Mouse (Mus musculus) hindbrain, embryonic 16.5 days (tissue): ENCODE results near the gene Fxyd1. TPM values are rescaled to one million over a fixed set of nuclear protein-coding genes. Genes with fewer than 3 reads are reported as not detected.

Experiments
- ATAC-seq: fragments of 200-750 bp; cut with Nextera tagmentation; 2 replicates; pipeline ENCODE4 v1.8.0; 2017; ENCODE audit warnings: moderate TSS enrichment, moderate library complexity
- H3K27ac ChIP-seq: fragments of 300-500 bp; sonication (generic); 2 replicates; pipeline ENCODE4 v1.5.1; 2014; ENCODE audit warnings: low read depth, mild to moderate bottlenecking, control low read depth, low read length, moderate library complexity
- H3K27me3 ChIP-seq: fragments of 300-500 bp; sonication (generic); replicated peaks from 2 replicates; pipeline ENCODE4 v1.6.1; 2014; ENCODE audit warnings: low read length; ENCODE audit not compliant: control insufficient read depth, insufficient read depth
- H3K36me3 ChIP-seq: fragments of 300-500 bp; sonication (generic); 2 replicates; pipeline ENCODE4 v1.6.1; 2014; ENCODE audit warnings: mild to moderate bottlenecking, low read length, moderate library complexity, mixed read lengths; ENCODE audit not compliant: control insufficient read depth, insufficient read depth
- H3K4me1 ChIP-seq: fragments of 300-500 bp; sonication (generic); 2 replicates; pipeline ENCODE4 v1.6.1; 2014; ENCODE audit warnings: low read depth, low read length; ENCODE audit not compliant: control insufficient read depth, insufficient read depth
- H3K4me2 ChIP-seq: fragments of 300-500 bp; sonication (generic); 2 replicates; pipeline ENCODE4 v1.6.1; 2014; ENCODE audit warnings: mild to moderate bottlenecking, low read length, control low read depth, moderate library complexity
- H3K4me3 ChIP-seq: fragments of 300-500 bp; sonication (generic); 2 replicates; pipeline ENCODE4 v1.5.1; 2014; ENCODE audit warnings: mild to moderate bottlenecking, low read length, control low read depth, moderate library complexity
- H3K9ac ChIP-seq: fragments of 300-500 bp; sonication (generic); 2 replicates; pipeline ENCODE4 v1.6.1; 2014; ENCODE audit warnings: low read depth, mild to moderate bottlenecking, control low read depth, low read length, moderate library complexity
- H3K9me3 ChIP-seq: fragments of 300-500 bp; sonication (generic); 2 replicates; pipeline ENCODE4 v1.6.1; 2014; ENCODE audit warnings: mild to moderate bottlenecking, low read length, moderate library complexity; ENCODE audit not compliant: control insufficient read depth
- WGBS: fragments of 180-500 bp; shearing (Covaris S2); extraction: QIAGEN DNeasy Blood & Tissue Kit; methylation state at CpG from one replicate; pipeline ENCODE4 v1.1.7; 2014; 5-methylcytosine and 5-hydroxymethylcytosine counted together
- polyA plus RNA-seq: library from polyadenylated mRNA; unstranded; fragments of >200 nt; fragmentation: Nextera tagmentation; extraction: Ambion mirVana; gene quantifications from 2 replicates; pipeline ENCODE4 v1.2.1, GENCODE M21; 2015

Gene Fxyd1
- polyA plus RNA-seq, 1 experiment from 2014 or later = 89.9 TPM

- Histone ChIP-seq H3K27ac (no peak overlapping the region), H3K4me2 (no peak overlapping the region), H3K9ac (no peak overlapping the region), H3K4me1 (peaks cover 3% of the 10 kb centered on the region; the same call in 1 of the 2 replicates), H3K36me3 (no peaks in the 10 kb centered on the region), H3K4me3 (no peak overlapping the region), H3K9me3 (no peaks in the 10 kb centered on the region), H3K27me3 (no peaks in the 10 kb centered on the region)
- WGBS = 28% methylated on average over 11 of the region's 12 CpGs
- ATAC-seq = no peak
Observed at GRCm38 (mm10) chr7:31094774-31095501, 37.9 kb upstream of the Fxyd1 start.

GRCm38 (mm10) chr7:31089721-31090120, 32.7 kb upstream of the Fxyd1 start:
- Histone ChIP-seq H3K36me3 (no peaks in the 10 kb centered on the region), H3K27ac (no peak overlapping the region), H3K27me3 (no peaks in the 10 kb centered on the region), H3K4me2 (no peak overlapping the region), H3K4me3 (no peak overlapping the region), H3K9ac (no peak overlapping the region), H3K4me1 (peaks cover 3% of the 10 kb centered on the region; the same call in 1 of the 2 replicates), H3K9me3 (no peaks in the 10 kb centered on the region)
- WGBS = 87% methylated on average over 2 of the region's 2 CpGs
- no peak for ATAC-seq

- Histone ChIP-seq H3K4me1 (peaks cover 4% of the 10 kb centered on the region; the same call in 1 of the 2 replicates), H3K27ac (no peak overlapping the region)
- WGBS = 71% methylated on average over 3 of the region's 3 CpGs
Observed at GRCm38 (mm10) chr7:31088206-31088605, 31.2 kb upstream of the Fxyd1 start.

GRCm38 (mm10) chr7:31087262-31087661, 30.3 kb upstream of the Fxyd1 start:
- H3K9ac ChIP-seq = no peak overlapping the region
- ATAC-seq = no peak
- WGBS = 75% methylated on average over 2 of the region's 2 CpGs
- no peak overlapping the region for H3K4me2 ChIP-seq
- H3K4me3 ChIP-seq = no peak overlapping the region
- H3K36me3 ChIP-seq = no peaks in the 10 kb centered on the region
- no peaks in the 10 kb centered on the region for H3K27me3 ChIP-seq
- H3K27ac ChIP-seq = no peak overlapping the region
- H3K9me3 ChIP-seq = no peaks in the 10 kb centered on the region
- H3K4me1 ChIP-seq = peaks cover 4% of the 10 kb centered on the region

More at GRCm38 (mm10) chr7:31088206-31088605, 31.2 kb upstream of the Fxyd1 start:
- no peak overlapping the region for H3K4me3 ChIP-seq
- H3K4me2 ChIP-seq = no peak overlapping the region
- H3K9ac ChIP-seq = no peak overlapping the region
- ATAC-seq = no peak
- no peaks in the 10 kb centered on the region for H3K9me3 ChIP-seq
- H3K27me3 ChIP-seq = no peaks in the 10 kb centered on the region
- H3K36me3 ChIP-seq = no peaks in the 10 kb centered on the region

GRCm38 (mm10) chr7:31086175-31086755, 29.3 kb upstream of the Fxyd1 start:
- peaks cover 4% of the 10 kb centered on the region for H3K4me1 ChIP-seq
- H3K27ac ChIP-seq = no peak overlapping the region
- 89% methylated on average over 9 of the region's 9 CpGs for WGBS
- no peak for ATAC-seq
- no peaks in the 10 kb centered on the region for H3K36me3 ChIP-seq
- H3K4me3 ChIP-seq = no peak overlapping the region
- no peaks in the 10 kb centered on the region for H3K9me3 ChIP-seq
- no peak overlapping the region for H3K9ac ChIP-seq
- H3K27me3 ChIP-seq = no peaks in the 10 kb centered on the region
- no peak overlapping the region for H3K4me2 ChIP-seq

- no peaks in the 10 kb centered on the region for H3K9me3 ChIP-seq
- H3K27me3 ChIP-seq = no peaks in the 10 kb centered on the region
- no peak overlapping the region for H3K4me3 ChIP-seq
- H3K4me2 ChIP-seq = no peak overlapping the region
- WGBS = 11% methylated on average over 3 of the region's 3 CpGs
- no peaks in the 10 kb centered on the region for H3K36me3 ChIP-seq
- H3K4me1 ChIP-seq = peaks cover 4% of the 10 kb centered on the region
- no peak overlapping the region; the same call in 1 of the 2 replicates for H3K27ac ChIP-seq
- no peak for ATAC-seq
- H3K9ac ChIP-seq = no peak overlapping the region
Observed at GRCm38 (mm10) chr7:31085171-31085570, 28.2 kb upstream of the Fxyd1 start.

- H3K9ac ChIP-seq = no peak overlapping the region
- no peak overlapping the region for H3K27ac ChIP-seq
- H3K4me1 ChIP-seq = peaks cover 4% of the 10 kb centered on the region
- 54% methylated on average over 9 of the region's 9 CpGs for WGBS
- H3K4me2 ChIP-seq = no peak overlapping the region
- H3K36me3 ChIP-seq = no peaks in the 10 kb centered on the region
- H3K9me3 ChIP-seq = no peaks in the 10 kb centered on the region
- no peak overlapping the region for H3K4me3 ChIP-seq
- no peak for ATAC-seq
- H3K27me3 ChIP-seq = no peaks in the 10 kb centered on the region
Observed at GRCm38 (mm10) chr7:31084140-31084539, 27.1 kb upstream of the Fxyd1 start.

- Histone ChIP-seq H3K27ac (no peak overlapping the region; the same call in 1 of the 2 replicates), H3K4me2 (no peak overlapping the region), H3K9ac (0 out of 2 replicates have a peak overlapping the region, but pooled peaks have one; percentile 13), H3K36me3 (no peaks in the 10 kb centered on the region), H3K27me3 (no peaks in the 10 kb centered on the region), H3K4me1 (peaks cover 4% of the 10 kb centered on the region), H3K4me3 (no peak overlapping the region), H3K9me3 (no peaks in the 10 kb centered on the region)
- 0 out of 2 replicates have a peak, but pooled peaks have one; percentile 15 for ATAC-seq
- WGBS = 57% methylated on average over 14 of the region's 14 CpGs
Observed at GRCm38 (mm10) chr7:31082831-31083588, 26.0 kb upstream of the Fxyd1 start.

GRCm38 (mm10) chr7:31082106-31082505, 25.1 kb upstream of the Fxyd1 start:
- Histone ChIP-seq H3K36me3 (no peaks in the 10 kb centered on the region), H3K4me2 (no peak overlapping the region), H3K4me1 (peaks cover 4% of the 10 kb centered on the region), H3K4me3 (no peak overlapping the region), H3K27ac (no peak overlapping the region), H3K9me3 (no peaks in the 10 kb centered on the region), H3K9ac (no peak overlapping the region), H3K27me3 (no peaks in the 10 kb centered on the region)
- ATAC-seq = no peak
